Mouse (Mus musculus) brain, embryonic 14.5 days (tissue): ENCODE results near the gene Lrrc49. TPM values are rescaled to one million over a fixed set of nuclear protein-coding genes. Genes with fewer than 3 reads are reported as not detected.

ENCODE experiments used
- DNase-seq: peaks from one replicate; pipeline ENCODE4 v3.0.0-alpha.2; 2011; ENCODE audit warnings: low read depth
- CTCF ChIP-seq: fragments of 200-500 bp; IDR thresholded peaks from 2 replicates; pipeline ENCODE4 v1.5.1; 2012; ENCODE audit warnings: inconsistent platforms, mild to moderate bottlenecking, moderate library complexity, borderline replicate concordance; ENCODE audit not compliant: insufficient read depth, insufficient read length; ENCODE audit errors: extremely low read depth
- POLR2A ChIP-seq: fragments of 200-500 bp; IDR thresholded peaks from 2 replicates; pipeline ENCODE4 v1.6.1; 2012; ENCODE audit warnings: mild to moderate bottlenecking, inconsistent platforms, borderline replicate concordance; ENCODE audit not compliant: poor library complexity, insufficient read depth, insufficient read length, severe bottlenecking; ENCODE audit errors: extremely low read depth
- polyA plus RNA-seq: library from polyadenylated mRNA; depleted of rRNA; stranded (reverse); fragments of >200 nt; gene quantifications from 2 replicates; pipeline ENCODE4 v1.2.3, GENCODE M21; 2012

Gene Lrrc49
- polyA plus RNA-seq, 1 experiment, result 72.4 TPM

DNA sequence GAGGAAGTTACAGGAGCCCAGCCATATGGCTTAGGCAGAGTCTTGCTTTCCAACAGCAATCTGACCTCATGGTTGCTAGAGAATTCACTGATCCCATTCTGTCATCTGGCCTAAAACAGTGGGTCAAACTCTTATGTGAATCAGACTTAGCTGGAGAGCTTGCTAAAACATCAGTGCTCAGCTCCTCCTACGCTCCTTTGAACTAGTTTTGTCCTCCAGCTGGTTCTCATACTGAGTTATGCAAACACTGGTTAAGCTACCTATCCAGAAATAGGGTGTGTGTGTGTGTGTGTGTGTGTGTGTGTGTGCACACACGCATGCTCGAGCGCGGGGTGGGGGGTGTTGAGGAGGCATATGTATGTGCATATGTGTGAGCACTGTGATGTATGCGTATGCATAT, 15.4 kb downstream of the Lrrc49 start:
- TF ChIP-seq CTCF, result no peak
- TF ChIP-seq POLR2A, result no peak
- DNase-seq, result no peak

DNA sequence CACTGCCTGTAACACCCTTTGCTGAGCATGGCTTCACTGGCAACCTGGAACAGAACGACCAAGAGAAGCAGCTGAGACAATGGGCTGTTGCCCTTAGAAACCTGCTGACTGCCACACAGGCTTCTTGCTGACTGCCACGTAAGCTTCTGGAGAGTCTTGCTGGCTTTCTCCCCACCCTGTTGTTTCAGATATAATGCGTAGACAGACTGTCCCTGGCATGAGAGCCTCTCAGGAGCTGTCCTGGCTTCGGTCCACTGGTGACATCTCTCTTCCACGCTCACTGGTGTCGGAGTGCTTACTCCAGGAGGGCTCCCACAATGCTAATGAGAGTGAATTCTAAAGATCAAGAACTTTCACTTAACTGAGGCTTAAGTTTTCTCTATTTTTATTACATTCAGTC, 19.1 kb downstream of the Lrrc49 start:
- TF ChIP-seq POLR2A, result no peak
- TF ChIP-seq CTCF, result no peak
- DNase-seq, result no peak

DNA sequence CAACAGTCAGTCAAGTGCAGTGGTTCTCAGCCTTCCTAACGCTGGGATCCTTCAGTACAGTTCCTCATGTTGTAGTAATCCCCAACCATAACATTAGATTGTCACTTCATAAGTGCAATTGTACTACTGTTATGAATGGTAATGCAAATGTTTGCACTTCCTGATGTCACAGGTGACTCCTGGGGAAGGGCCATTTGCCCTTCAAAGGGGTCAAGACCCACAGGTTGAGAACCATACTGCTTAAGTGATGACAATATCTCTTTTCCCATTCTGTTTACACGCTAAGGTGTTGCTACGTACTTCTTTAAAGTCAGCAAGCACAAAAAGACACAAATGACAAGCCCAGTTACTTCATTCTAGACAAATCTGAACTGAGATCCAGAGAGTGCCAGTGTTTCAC, 22.4 kb downstream of the Lrrc49 start:
- no peak for DNase-seq
- TF ChIP-seq POLR2A (no peak), CTCF (no peak)

DNA sequence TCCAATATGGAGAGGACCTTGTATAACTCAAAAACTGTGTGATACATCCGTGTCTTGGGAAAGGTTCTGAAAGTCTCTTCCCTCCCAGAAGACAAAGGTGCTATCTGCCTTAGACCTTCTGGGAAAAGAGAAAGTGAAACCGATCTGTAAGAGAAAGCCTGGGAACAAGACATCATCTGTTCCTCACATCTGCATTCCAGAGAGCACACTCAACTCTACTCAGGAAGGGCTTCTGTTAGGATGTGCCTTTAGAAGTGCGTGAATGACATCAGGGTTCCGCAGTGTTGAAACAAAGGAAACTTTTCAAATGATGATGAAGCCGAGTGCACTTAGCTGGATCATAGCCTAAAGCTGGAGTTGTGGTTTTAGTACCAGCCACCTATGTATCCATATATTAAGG, 23.1 kb downstream of the Lrrc49 start:
- DNase-seq, result no peak
- TF ChIP-seq CTCF (no peak), POLR2A (no peak)

DNA sequence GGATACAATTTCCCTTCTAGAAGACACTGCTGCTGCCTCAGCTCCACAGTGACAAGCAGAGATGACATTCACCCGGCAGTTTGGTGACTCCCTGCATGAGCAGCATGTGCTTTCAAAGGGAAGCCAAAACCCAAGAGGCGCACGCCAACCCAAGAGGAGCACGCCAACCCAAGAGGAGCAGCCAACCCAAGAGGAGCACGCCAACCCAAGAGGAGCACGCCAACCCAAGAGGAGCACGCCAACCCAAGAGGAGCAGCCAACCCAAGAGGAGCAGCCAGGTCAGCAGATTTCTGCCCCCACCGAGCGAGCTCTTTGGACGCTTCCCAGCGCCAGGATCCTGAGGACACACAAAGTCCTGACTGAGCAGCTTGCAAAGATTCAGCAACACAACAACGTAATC, 23.6 kb downstream of the Lrrc49 start:
- TF ChIP-seq CTCF, result no peak
- no peak for TF ChIP-seq POLR2A
- DNase-seq, result peak; percentile 42

DNA sequence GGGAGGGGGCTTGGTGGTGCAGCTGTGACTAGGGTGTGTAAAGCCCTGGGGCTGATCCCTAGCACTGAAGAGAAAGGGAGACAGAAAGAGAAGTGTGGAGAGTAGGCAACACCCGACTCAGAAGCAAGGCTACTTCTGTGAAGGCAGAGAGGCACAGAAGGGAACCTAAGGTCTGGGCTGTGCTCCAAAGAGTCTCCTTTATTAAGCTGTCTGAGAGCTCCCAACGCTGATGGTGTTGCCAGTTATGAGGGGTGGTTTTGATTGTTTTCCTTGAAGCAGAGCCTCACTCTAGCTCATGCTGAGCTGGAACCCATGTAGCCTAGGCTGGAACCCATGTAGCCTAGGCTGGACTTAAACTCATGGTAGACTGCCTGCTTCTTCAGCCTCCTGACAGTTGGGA, 25.0 kb downstream of the Lrrc49 start:
- TF ChIP-seq POLR2A (no peak), CTCF (no peak)
- DNase-seq, result peak; percentile 19

DNA sequence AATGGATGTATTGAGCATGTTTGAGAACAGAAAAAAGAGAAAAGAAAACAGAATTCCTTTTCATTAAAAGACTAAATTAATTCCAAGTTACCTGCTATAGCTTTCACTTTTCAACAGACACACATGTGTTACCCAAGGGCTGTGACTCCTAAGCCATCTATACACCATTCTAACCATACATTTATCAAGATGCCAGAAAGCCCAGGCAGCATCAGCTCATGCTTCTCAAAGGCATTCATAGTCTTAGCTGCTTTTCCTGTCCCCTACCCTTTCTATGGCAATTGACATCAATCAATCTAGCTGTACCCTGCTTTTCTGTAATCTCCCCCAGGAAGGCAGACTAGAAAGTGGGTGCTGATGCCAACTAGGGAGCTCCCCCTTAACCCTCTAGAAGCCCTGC, 34.4 kb downstream of the Lrrc49 start:
- DNase-seq, result no peak
- TF ChIP-seq CTCF (no peak), POLR2A (no peak)

DNA sequence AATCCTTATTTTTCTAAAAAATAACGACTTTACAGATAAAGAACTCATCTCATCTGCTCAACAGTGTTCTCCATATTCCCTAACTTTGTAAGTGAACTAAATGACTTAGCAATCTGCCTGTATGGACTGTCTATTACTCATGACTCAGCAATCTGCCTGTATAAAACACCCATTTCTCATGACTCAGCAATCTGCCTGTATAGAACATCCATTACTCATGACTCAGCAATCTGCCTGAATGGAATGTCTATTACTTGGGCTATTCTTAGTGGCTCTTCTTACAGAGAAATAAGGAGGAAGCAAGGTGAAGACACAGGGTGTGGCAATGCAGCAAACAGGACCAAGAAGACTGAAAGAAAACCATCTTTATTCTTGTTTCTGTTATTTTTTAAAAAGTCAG, 34.8 kb downstream of the Lrrc49 start:
- peak; percentile 26 for DNase-seq
- TF ChIP-seq POLR2A (no peak), CTCF (no peak)

DNA sequence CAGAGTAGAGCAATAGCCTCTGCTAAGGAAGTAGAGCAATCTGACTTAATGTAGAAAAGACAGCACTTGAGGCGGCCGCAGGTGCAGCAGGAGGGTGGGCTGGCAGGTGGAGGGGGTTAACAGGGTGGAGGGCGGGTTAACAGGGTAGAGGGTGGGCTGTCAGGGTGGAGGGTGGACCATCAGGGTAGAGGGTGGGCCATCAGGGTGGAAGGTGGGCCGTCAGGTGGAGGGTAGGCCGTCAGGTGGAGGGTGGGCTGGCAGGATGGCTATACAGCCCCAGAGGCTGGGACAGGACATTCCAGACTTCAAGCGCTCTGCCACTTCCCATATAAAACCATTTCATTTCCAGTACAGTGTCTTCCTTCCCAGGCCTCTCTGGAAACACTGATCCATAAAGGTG, 37.7 kb downstream of the Lrrc49 start:
- TF ChIP-seq POLR2A (no peak), CTCF (no peak)
- DNase-seq, result no peak

DNA sequence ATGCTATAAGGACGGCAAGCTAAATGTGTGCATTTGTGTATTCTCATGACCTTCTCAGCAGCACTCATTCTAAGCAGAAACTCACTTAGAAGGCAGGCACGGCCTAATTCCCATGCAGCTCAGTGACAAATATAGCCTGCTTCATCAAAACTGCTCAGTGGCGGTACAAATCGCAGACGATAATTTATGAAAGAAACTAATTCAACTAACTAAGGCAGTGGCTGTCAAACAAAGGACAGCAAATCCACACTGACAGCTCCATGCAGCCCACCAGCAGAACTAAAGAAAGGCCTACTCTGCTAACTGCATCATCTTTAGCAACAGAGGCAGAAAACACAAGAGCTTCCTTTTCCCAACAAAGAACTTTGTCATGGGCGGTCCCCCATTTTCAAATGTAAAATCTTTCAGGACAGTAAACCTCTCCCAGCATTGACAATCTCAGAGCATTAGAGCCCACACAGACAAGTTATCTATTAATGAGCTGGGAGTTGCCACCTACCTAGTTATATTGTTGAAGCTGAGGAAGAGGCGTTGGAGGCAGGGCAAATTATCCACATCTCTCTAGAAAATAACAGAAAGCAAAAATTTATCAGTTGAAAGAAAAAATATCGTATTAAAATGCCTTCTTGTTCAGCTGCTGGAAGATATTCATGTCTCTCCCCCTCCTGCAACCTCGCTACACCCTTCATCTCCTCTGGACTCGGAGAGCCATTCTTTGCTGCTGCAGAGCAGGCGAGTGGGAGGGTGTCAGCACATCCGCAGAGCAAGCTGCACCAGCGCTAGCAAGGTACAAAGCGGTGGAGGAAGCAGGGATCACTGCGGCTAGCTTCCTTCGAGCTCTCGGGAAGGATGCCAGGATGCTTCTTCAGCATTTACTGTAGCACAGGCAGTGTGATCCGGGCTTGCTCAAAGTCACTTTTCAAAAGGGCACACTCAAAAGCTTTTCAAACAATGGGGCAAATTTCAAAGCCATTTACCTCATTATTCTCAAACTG, 38.7 kb downstream of the Lrrc49 start:
- DNase-seq, result peak; percentile 89
- TF ChIP-seq POLR2A, result no peak
- TF ChIP-seq CTCF, result no peak

DNA sequence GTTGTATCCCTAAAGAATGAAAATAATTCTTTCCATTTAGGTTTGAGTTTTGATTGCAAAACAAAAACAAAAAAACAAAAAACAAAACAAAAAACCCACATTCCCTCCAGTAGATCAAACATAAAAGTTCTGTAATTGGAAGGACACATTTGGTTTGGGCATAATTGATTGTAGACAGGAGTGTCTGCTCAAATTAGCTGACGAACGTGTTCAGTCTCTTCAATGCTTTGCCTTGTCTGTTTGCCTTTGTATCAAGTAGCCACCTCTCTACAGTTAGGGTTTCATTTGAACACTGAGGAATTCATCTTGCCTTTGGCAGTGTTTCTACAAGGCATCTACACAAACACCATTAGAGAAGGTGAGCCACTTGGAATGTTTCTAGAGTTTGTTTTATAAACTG, 54.4 kb downstream of the Lrrc49 start:
- no peak for DNase-seq
- TF ChIP-seq POLR2A (no peak), CTCF (no peak)

DNA sequence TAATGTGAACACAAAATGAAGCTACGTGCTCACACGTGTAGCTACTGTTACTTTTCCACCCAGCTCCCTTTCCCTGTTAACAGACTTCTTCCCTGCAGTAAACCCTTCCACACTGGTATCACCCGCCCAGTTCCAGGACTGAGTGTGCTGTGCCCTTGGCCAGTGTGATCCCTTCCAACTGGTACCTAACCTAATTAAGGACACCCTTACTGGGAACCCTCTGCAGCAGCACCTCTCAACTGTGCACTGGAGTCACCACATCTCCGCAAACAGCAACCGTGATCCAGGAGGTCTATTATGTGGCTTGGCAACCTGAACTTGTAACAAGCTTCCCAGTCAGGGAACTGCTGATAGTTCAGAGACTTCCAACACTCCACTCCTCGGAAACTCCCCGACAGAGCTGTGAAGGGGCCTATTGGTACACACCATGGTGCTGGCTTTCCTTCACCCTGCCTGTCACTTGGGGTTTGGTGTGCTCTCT, 61.6 kb downstream of the Lrrc49 start:
- TF ChIP-seq POLR2A, result no peak
- TF ChIP-seq CTCF, result no peak
- DNase-seq, result peak; percentile 33

DNA sequence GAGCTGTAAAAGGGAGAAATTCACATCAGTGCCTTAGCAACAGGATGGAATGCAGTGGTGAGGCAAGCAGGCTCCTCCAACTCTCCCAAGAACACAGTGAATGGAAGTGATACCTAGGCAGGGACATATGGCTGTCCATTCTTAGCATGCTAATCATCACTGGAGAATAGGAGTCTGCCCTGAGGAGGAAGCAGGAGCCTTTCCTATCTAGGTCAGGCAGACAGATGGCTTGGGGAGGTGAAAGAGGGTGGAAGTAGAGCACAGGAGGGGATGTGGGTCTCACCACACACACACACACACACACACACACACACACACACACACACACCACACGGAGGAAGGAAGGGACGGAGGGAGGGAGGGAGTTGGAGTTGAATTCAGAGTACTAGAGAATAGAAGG, 62.1 kb downstream of the Lrrc49 start:
- peak; percentile 51 for DNase-seq

DNA sequence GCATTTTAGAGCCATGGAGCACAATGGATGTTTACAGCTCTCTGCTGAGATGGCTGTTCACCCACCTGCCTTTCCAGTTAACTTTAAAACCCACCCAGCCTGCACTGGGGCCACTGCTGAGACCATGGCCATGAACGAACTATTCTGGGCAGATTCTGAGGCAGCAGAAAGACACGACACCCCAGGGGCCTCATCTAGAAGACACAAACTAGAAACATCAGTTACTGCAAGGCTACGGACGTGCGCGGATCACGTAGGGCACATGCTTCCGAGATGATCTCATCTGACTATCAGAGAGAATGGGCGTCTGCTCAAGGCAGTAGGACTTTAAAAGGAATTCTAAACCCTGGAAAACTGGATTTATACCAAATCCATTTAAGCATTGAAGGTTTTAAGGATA, 71.0 kb downstream of the Lrrc49 start:
- TF ChIP-seq POLR2A (no peak), CTCF (no peak)
- DNase-seq, result peak; percentile 58

More for the DNA sequence above, 62.1 kb downstream of the Lrrc49 start:
- TF ChIP-seq POLR2A, result no peak
- no peak for TF ChIP-seq CTCF

DNA sequence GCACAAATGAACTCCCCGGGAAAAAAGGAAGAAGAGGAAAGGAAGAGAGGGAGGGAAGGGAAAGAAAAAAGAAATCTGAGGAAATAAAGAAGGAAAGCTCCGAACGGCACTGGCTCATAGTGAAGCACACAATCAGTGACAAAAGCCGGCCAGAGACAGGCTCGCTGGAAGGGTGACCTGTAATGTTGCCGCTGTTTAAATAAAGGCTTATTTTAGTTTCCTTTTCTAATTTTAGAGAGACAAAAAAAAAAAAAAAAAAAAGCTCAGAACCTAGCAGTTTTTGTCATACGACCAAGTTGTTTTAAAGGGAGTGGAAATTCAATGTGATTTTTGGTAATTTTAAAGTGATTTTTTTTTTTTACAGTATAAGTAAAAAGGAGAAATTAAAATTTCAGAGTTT, 71.6 kb downstream of the Lrrc49 start:
- DNase-seq, result no peak
- no peak for TF ChIP-seq POLR2A

DNA sequence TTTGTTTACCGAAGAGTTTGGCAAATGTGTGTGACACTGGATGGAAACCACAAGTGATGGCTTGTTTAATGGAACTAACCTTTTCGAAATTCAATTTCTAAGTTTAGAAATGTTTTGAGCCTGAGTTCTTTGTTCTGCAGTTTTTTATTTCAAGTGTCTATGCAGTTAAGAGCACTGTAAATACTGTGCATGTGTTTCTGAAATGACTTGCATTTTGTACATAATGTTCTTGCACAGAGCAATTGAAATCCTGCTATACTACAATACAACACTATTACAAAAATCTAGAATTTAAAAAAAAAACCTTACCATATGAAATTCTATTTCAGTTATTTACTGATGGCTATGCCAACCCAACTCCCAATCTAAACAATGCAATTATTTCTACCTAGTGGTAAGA, 75.7 kb downstream of the Lrrc49 start:
- TF ChIP-seq CTCF (no peak), POLR2A (no peak)
- DNase-seq, result no peak
